Mouse (Mus musculus): ENCODE results near the gene Pias4.

DNA sequence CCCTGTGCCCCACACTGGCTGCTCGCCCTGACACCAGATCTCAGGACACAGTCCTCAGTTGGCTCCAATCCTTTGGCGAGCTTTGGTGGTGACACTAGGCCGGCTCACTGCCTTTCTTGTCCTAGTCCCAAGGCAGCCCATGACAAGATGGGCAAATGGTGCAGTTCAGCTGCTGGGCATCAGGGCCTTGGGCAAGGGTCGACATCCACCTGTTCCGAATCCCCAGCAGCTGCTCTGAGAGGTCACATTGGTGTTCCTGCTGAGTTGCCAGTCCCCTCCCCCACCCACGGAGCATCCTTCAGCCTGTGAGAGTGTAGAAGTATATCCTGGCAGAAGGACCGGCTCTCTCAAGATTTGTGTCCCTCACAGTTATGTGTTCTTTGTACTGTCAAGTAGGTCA lies 47.1 kb downstream of the Pias4 start:
- no peak for TF ChIP-seq CTCF (IDR thresholded peaks at IDR 0.05 in 2 of 3, conservative IDR thresholded peaks at IDR 0.05 in 1 of 3; ENCODE audit: control insufficient read depth in 1 of 3, insufficient read depth in 1 of 3, low read depth in 2 of 3, low read length in 3 of 3, poor library complexity in 1 of 3, severe bottlenecking in 1 of 3)
- TF ChIP-seq NELFE (IDR thresholded peaks at IDR 0.05; ENCODE audit: low read depth, low read length), result no peak
- no peak for TF ChIP-seq GATA1 (IDR thresholded peaks at IDR 0.05; ENCODE audit: low read depth, low read length)
- TF ChIP-seq E2F4 (IDR thresholded peaks at IDR 0.05; ENCODE audit: borderline replicate concordance, low read depth, low read length), result no peak
- TF ChIP-seq POLR2A (IDR thresholded peaks at IDR 0.05; ENCODE audit: control insufficient read depth in 1 of 2, insufficient read depth in 1 of 2, low read depth in 1 of 2, low read length in 2 of 2, poor library complexity in 1 of 2), result no peak
- no peak for TF ChIP-seq HCFC1 (IDR thresholded peaks at IDR 0.05; ENCODE audit: low read depth, low read length)
- TF ChIP-seq RCOR1 (IDR thresholded peaks at IDR 0.05; ENCODE audit: low read depth, low read length), result no peak
- TF ChIP-seq TAL1 (IDR thresholded peaks at IDR 0.05; ENCODE audit: low read length), result no peak
- no peak for TF ChIP-seq ETS1 (IDR thresholded peaks at IDR 0.05; ENCODE audit: low read depth, low read length)
- TF ChIP-seq POLR2AphosphoS2 (IDR thresholded peaks at IDR 0.05; ENCODE audit: low read length), result no peak

Measured in MEL (cell line).